Mouse (Mus musculus) adipocyte (in vitro differentiated cells): Measurements from ENCODE around the gene Armc3.

Experiments used
- DNase-seq: peaks from one replicate; pipeline ENCODE4 v3.0.0-alpha.2; 2016; ENCODE audit warnings: low spot score

Armc3 gene

DNA sequence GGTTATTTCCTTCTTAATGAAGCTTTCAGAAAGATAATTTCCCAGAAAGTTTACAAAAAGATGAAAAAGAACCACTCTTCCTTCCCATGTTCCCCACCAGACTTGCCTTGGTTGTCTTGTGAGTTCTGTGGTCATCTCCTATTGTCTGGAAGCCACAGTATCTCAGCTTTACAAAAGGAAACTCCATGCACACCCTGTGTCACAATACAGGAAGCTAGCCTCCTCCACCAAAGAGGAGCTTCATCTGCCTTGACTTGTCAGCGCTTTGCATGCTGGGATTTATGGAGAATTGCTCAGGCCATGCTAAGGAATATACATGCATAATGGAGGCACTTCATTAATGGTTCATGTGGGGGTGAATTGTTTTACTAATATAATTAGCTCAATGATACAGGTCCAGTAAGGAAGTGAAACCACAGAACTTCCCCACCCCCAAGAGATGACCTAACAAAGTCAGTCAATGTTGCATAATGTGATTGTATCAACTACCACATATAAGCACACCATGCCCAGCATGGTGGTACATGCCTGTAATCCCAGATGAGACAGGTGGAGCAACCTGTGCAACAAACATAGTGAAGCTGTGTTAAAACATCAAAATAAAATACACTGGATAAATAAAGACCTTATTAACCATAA, 152.6 kb downstream of the Armc3 start:
- DNase-seq = no peak

DNA sequence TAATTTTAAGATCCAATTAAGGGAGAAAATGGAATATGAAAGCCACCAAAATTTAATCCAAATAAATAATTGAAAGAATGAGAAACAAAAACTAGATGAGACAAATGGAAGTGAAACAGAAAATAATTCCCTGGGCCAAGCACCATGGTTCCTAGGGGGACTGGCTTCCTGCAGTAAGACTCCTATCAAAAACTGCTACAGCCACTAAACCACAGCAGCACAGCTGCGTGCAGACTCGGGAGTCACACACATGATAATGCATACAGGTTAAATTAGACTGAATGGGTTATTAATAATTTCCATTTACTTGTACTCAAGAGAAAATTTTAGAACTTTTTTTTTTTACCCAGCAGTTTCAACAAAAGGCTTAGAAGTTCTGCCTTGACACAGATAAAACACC, 154.1 kb downstream of the Armc3 start:
- no peak for DNase-seq
